Mouse (Mus musculus): ENCODE results near the gene Kantr. TPM values are rescaled to one million over a fixed set of nuclear protein-coding genes. Genes with fewer than 3 reads are reported as not detected.

Kantr gene
- total and polyA plus RNA-seq, 3 experiments, result 3.2 to 4.4 (median 3.3) TPM

GRCm38 (mm10) chrX:152347041-152347440 lies 19.7 kb upstream of the Kantr start:
- intact Hi-C loops (cut with DNase I), result loop anchor here (10.0 kb wide), 1 partner anchor 332 kb away; the partner anchor contains the start of genes Ribc1 and Smc1a

GRCm38 (mm10) chrX:152346587-152346986 lies 19.3 kb upstream of the Kantr start:
- 85% methylated on average over 15 of the region's 15 CpGs for WGBS
- TF ChIP-seq CTCF (IDR thresholded peaks at IDR 0.05) (no peak), EP300 (IDR thresholded peaks at IDR 0.05; ENCODE audit: insufficient read depth, low read depth, low read length) (no peak), POLR2A (IDR thresholded peaks at IDR 0.05; ENCODE audit: insufficient read depth, low read depth, low read length) (no peak)
- Histone ChIP-seq H3K79me2 (replicated peaks; ENCODE audit: control insufficient read depth, insufficient read depth, low read length) (no peaks in the 10 kb centered on the region), H3K9ac (ENCODE audit: low read depth, low read length) (no peak overlapping the region), H3K27me3 (ENCODE audit: control insufficient read depth, insufficient read depth, low read length) (no peaks in the 10 kb centered on the region), H3K4me1 (ENCODE audit: control insufficient read depth, insufficient read depth, low read length) (no peaks in the 10 kb centered on the region; the same call in 1 of the 2 replicates), H3K4me3 (no peak overlapping the region), H3K36me3 (ENCODE audit: control insufficient read depth, insufficient read depth, low read length) (no peaks in the 10 kb centered on the region), H3K27ac (no peak overlapping the region)
- intact Hi-C loops (cut with DNase I), result loop anchor here (10.0 kb wide), 1 partner anchor 332 kb away; the partner anchor contains the start of genes Ribc1 and Smc1a
- DNase-seq, result no peak

More at GRCm38 (mm10) chrX:152347041-152347440, 19.7 kb upstream of the Kantr start:
- Histone ChIP-seq H3K4me3 (no peak overlapping the region), H3K27ac (no peak overlapping the region), H3K36me3 (ENCODE audit: control insufficient read depth, insufficient read depth, low read length) (no peaks in the 10 kb centered on the region), H3K27me3 (ENCODE audit: control insufficient read depth, insufficient read depth, low read length) (no peaks in the 10 kb centered on the region), H3K9ac (ENCODE audit: low read depth, low read length) (no peak overlapping the region), H3K4me1 (ENCODE audit: control insufficient read depth, insufficient read depth, low read length) (no peaks in the 10 kb centered on the region; the same call in 1 of the 2 replicates), H3K79me2 (replicated peaks; ENCODE audit: control insufficient read depth, insufficient read depth, low read length) (no peaks in the 10 kb centered on the region)
- DNase-seq, result no peak
- WGBS, result 95% methylated on average over 14 of the region's 14 CpGs
- no peak for TF ChIP-seq CTCF (IDR thresholded peaks at IDR 0.05)

- Histone ChIP-seq H3K9ac (ENCODE audit: low read depth, low read length) (peak overlapping the region; percentile 81), H3K4me1 (ENCODE audit: control insufficient read depth, insufficient read depth, low read length) (no peaks in the 10 kb centered on the region; the same call in 1 of the 2 replicates), H3K36me3 (ENCODE audit: control insufficient read depth, insufficient read depth, low read length) (no peaks in the 10 kb centered on the region), H3K27ac (peak overlapping the region; percentile 86), H3K4me3 (peak overlapping the region; percentile 57), H3K27me3 (ENCODE audit: control insufficient read depth, insufficient read depth, low read length) (no peaks in the 10 kb centered on the region), H3K79me2 (replicated peaks; ENCODE audit: control insufficient read depth, insufficient read depth, low read length) (no peaks in the 10 kb centered on the region)
- no peak for DNase-seq
- TF ChIP-seq EP300 (IDR thresholded peaks at IDR 0.05; ENCODE audit: insufficient read depth, low read depth, low read length) (no peak), POLR2A (IDR thresholded peaks at IDR 0.05; ENCODE audit: insufficient read depth, low read depth, low read length) (no peak), CTCF (IDR thresholded peaks at IDR 0.05) (no peak)
- intact Hi-C loops (cut with DNase I), result loop anchor here (5.0 to 10.0 kb wide), 2 partner anchors 111 to 328 kb away; partner anchors contain the start of genes Kdm5c, Ribc1 and Smc1a
- WGBS, result 28% methylated on average over 6 of the region's 6 CpGs
Observed at GRCm38 (mm10) chrX:152342903-152343302, 15.6 kb upstream of the Kantr start.

- DNase-seq, result peak; percentile 90 to 94
- Histone ChIP-seq H3K36me3 (ENCODE audit: control insufficient read depth, insufficient read depth, low read length) (no peaks in the 10 kb centered on the region), H3K4me1 (ENCODE audit: control insufficient read depth, insufficient read depth, low read length) (no peaks in the 10 kb centered on the region; the same call in 1 of the 2 replicates), H3K9ac (ENCODE audit: low read depth, low read length) (peak within 1 kb of the TSS; percentile 81), H3K27ac (peak within 1 kb of the TSS; percentile 86), H3K4me3 (peak within 1 kb of the TSS; percentile 57), H3K27me3 (ENCODE audit: control insufficient read depth, insufficient read depth, low read length) (no peaks in the 10 kb centered on the region), H3K79me2 (replicated peaks; ENCODE audit: control insufficient read depth, insufficient read depth, low read length) (no peaks in the 10 kb centered on the region)
- TF ChIP-seq CTCF (IDR thresholded peaks at IDR 0.05), result no peak
- peak; percentile 72 for TF ChIP-seq POLR2A (IDR thresholded peaks at IDR 0.05; ENCODE audit: insufficient read depth, low read depth, low read length)
- TF ChIP-seq EP300 (IDR thresholded peaks at IDR 0.05; ENCODE audit: insufficient read depth, low read depth, low read length), result 0 out of 2 replicates have a peak, but pooled peaks have one; percentile 17
- intact Hi-C loops (cut with DNase I), result loop anchor here (5.0 to 10.0 kb wide), 2 partner anchors 110 to 328 kb away; partner anchors contain the start of genes Kdm5c, Ribc1 and Smc1a
- 11% methylated on average over 25 of the region's 27 CpGs for WGBS
Observed at GRCm38 (mm10) chrX:152342358-152342901, 15.1 kb upstream of the Kantr start, which contains the start of gene Tspyl2. Tspyl2 (minus strand) TSS chrX:152342425.

GRCm38 (mm10) chrX:152341496-152341895 lies 14.2 kb upstream of the Kantr start:
- H3K36me3 ChIP-seq (ENCODE audit: control insufficient read depth, insufficient read depth, low read length), result no peaks in the 10 kb centered on the region
- H3K27ac ChIP-seq, result peak overlapping the region; percentile 86; the same call in 1 of the 2 replicates
- no peaks in the 10 kb centered on the region for H3K79me2 ChIP-seq (replicated peaks; ENCODE audit: control insufficient read depth, insufficient read depth, low read length)
- no peaks in the 10 kb centered on the region; the same call in 1 of the 2 replicates for H3K4me1 ChIP-seq (ENCODE audit: control insufficient read depth, insufficient read depth, low read length)
- TF ChIP-seq EP300 (IDR thresholded peaks at IDR 0.05; ENCODE audit: insufficient read depth, low read depth, low read length), result no peak
- TF ChIP-seq POLR2A (IDR thresholded peaks at IDR 0.05; ENCODE audit: insufficient read depth, low read depth, low read length), result no peak
- no peak for TF ChIP-seq CTCF (IDR thresholded peaks at IDR 0.05)
- peak overlapping the region; percentile 81; the same call in 1 of the 2 replicates for H3K9ac ChIP-seq (ENCODE audit: low read depth, low read length)
- peak in 1 of 2 experiments; percentile 24 for DNase-seq
- intact Hi-C loops (cut with DNase I), result loop anchor here (5.0 to 10.0 kb wide), 2 partner anchors 109 to 327 kb away; partner anchors contain the start of genes Kdm5c, Ribc1 and Smc1a
- no peaks in the 10 kb centered on the region for H3K27me3 ChIP-seq (ENCODE audit: control insufficient read depth, insufficient read depth, low read length)
- WGBS, result 38% methylated on average over 11 of the region's 11 CpGs
- H3K4me3 ChIP-seq, result peak overlapping the region; percentile 57

Data from heart, adult 2 months (tissue).